Mouse (Mus musculus): ENCODE measurements around the gene Gna12. TPM values are rescaled to one million over a fixed set of nuclear protein-coding genes. Genes with fewer than 3 reads are reported as not detected.

Gene Gna12
- polyA plus RNA-seq, 1 experiment from 2014 or later, result 65.0 TPM

DNA sequence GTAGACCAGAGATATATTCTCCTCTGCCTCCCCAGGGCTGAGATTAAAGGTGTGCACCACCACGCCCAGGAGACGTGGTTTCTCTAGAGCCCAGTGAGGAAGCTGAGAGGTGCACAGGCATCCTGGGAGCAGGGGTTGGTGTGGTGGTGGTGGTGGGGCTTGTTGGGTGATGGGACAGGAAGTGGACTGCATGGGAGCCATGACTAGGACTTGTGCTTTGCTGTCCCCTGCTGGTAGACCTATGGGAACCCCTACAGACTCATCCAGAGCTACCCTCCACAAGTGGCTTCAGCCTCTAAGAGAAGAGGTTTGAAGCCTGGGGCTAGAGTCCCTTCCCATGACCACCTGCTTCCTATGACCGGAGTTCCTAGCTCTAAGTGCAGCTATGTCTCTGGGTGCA lies 28.1 kb upstream of the Gna12 start:
- 85% methylated on average over 3 of the region's 3 CpGs for WGBS
- ATAC-seq (ENCODE audit: insufficient read depth, low FRiP score, low TSS enrichment), result no peak

DNA sequence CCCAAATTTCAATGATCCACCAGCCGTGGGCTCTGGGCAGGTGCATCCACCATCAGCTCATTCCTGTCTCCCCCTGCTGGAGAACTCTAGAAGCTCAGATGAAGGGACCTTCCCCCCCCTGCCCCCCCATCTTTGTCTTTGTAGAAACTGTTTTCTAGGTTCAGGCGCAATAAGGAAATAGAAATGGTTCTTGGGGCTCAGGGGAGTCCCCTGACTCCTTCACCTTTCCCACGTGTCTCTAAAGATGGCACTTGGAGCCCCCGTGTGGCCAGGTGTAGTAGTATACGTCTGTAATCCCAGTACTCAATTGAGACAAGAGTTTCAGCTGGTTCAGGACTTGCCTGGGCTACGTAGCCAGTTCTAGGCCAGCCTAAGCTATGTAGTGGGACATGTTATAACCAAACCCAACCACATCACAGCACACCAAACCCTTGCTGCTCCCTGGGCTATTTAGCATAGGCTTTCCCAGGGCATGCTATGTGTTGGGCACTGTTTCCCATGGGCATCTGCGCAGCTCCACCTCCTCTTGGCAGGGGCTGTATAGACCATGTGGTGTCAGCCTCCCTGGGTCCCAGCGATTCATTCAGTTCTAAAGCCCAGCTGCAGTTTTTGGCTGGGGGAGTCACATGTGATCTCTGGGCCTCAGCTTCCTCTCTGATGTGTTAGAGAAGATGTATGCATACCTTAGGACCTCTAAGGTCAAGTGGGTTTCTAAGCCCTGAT lies 27.4 kb upstream of the Gna12 start:
- no peak overlapping the region for H3K27ac ChIP-seq (ENCODE audit: low read depth, low read length)
- DNase-seq (ENCODE audit: low spot score), result no peak

More for the DNA sequence above, 28.1 kb upstream of the Gna12 start:
- Histone ChIP-seq H3K27me3 (ENCODE audit: control insufficient read depth, insufficient read depth, low read length) (no peaks in the 10 kb centered on the region), H3K27ac (ENCODE audit: low read depth, low read length) (no peak overlapping the region), H3K9me3 (ENCODE audit: control insufficient read depth, low read length) (no peaks in the 10 kb centered on the region), H3K9ac (ENCODE audit: low read length) (no peak overlapping the region), H3K4me1 (ENCODE audit: control insufficient read depth, insufficient read depth, low read length) (0 out of 2 replicates have a peak, but pooled peaks cover 3% of the 10 kb centered on the region), H3K4me3 (ENCODE audit: low read depth, low read length) (no peak overlapping the region), H3K4me2 (ENCODE audit: low read depth) (no peak overlapping the region), H3K36me3 (ENCODE audit: control insufficient read depth, insufficient read depth, low read length) (no peaks in the 10 kb centered on the region)
- DNase-seq (ENCODE audit: low spot score), result no peak

DNA sequence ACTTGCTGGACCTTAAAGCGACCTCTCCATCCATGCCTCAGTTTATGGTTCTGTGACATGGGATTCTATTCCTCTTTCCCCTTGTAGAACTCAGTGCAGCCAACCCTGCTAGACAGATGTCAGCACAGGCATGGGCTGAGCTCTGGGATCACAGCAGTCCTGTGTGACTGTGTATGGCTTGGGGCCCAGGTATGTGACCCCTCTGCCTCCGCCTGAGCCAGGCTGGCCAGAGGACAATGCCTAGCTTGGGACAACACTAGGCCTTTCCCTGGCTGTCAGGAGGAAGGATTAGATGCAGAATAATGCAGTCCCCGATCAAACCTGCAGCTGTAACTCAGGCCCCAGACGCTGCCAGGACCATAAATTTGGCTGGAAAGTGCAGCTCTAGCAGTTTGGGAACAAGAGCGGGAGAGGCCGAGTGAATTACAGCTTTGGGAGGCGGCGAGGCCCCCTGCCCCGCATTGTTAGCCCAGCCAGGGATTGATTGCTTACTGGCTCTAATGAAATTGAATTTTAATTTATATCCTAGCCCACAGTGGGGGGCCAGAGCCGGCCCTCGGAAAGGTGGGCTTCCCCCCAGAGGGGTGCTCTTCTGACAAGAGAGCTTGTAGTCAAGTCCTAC lies 25.8 kb upstream of the Gna12 start:
- Histone ChIP-seq H3K36me3 (ENCODE audit: control insufficient read depth, insufficient read depth, low read length) (no peaks in the 10 kb centered on the region), H3K9me3 (ENCODE audit: control insufficient read depth, low read length) (no peaks in the 10 kb centered on the region), H3K9ac (ENCODE audit: low read length) (no peak overlapping the region), H3K27ac (ENCODE audit: low read depth, low read length) (0 out of 2 replicates have a peak overlapping the region, but pooled peaks have one; percentile 5), H3K4me3 (ENCODE audit: low read depth, low read length) (no peak overlapping the region), H3K4me1 (ENCODE audit: control insufficient read depth, insufficient read depth, low read length) (0 out of 2 replicates have a peak, but pooled peaks cover 3% of the 10 kb centered on the region), H3K27me3 (ENCODE audit: control insufficient read depth, insufficient read depth, low read length) (no peaks in the 10 kb centered on the region), H3K4me2 (ENCODE audit: low read depth) (no peak overlapping the region)
- DNase-seq (ENCODE audit: low spot score) (peak; percentile 51), ATAC-seq (ENCODE audit: insufficient read depth, low FRiP score, low TSS enrichment) (peak; percentile 75; the same call in 1 of the 2 replicates)
- WGBS, result 20% methylated on average over 11 of the region's 11 CpGs

More for the DNA sequence above, 27.4 kb upstream of the Gna12 start:
- no peaks in the 10 kb centered on the region for H3K27me3 ChIP-seq (ENCODE audit: control insufficient read depth, insufficient read depth, low read length)
- H3K36me3 ChIP-seq (ENCODE audit: control insufficient read depth, insufficient read depth, low read length), result no peaks in the 10 kb centered on the region
- H3K4me1 ChIP-seq (ENCODE audit: control insufficient read depth, insufficient read depth, low read length), result 0 out of 2 replicates have a peak, but pooled peaks cover 3% of the 10 kb centered on the region
- H3K9ac ChIP-seq (ENCODE audit: low read length), result no peak overlapping the region
- H3K9me3 ChIP-seq (ENCODE audit: control insufficient read depth, low read length), result no peaks in the 10 kb centered on the region
- H3K4me3 ChIP-seq (ENCODE audit: low read depth, low read length), result no peak overlapping the region
- no peak overlapping the region for H3K4me2 ChIP-seq (ENCODE audit: low read depth)
- 68% methylated on average over 8 of the region's 8 CpGs for WGBS
- no peak for ATAC-seq (ENCODE audit: insufficient read depth, low FRiP score, low TSS enrichment)

GRCm38 (mm10) chr5:140854700-140855099 lies 24.5 kb upstream of the Gna12 start:
- 78% methylated on average over 4 of the region's 4 CpGs for WGBS
- no peaks in the 10 kb centered on the region for H3K36me3 ChIP-seq (ENCODE audit: control insufficient read depth, insufficient read depth, low read length)
- no peak overlapping the region for H3K4me3 ChIP-seq (ENCODE audit: low read depth, low read length)
- H3K9ac ChIP-seq (ENCODE audit: low read length), result no peak overlapping the region
- H3K4me1 ChIP-seq (ENCODE audit: control insufficient read depth, insufficient read depth, low read length), result 0 out of 2 replicates have a peak, but pooled peaks cover 3% of the 10 kb centered on the region
- DNase-seq (ENCODE audit: low spot score) (no peak), ATAC-seq (ENCODE audit: insufficient read depth, low FRiP score, low TSS enrichment) (no peak)
- no peaks in the 10 kb centered on the region for H3K27me3 ChIP-seq (ENCODE audit: control insufficient read depth, insufficient read depth, low read length)
- no peak overlapping the region for H3K27ac ChIP-seq (ENCODE audit: low read depth, low read length)
- no peaks in the 10 kb centered on the region for H3K9me3 ChIP-seq (ENCODE audit: control insufficient read depth, low read length)
- H3K4me2 ChIP-seq (ENCODE audit: low read depth), result no peak overlapping the region

- Histone ChIP-seq H3K9ac (ENCODE audit: low read length) (no peak overlapping the region), H3K36me3 (ENCODE audit: control insufficient read depth, insufficient read depth, low read length) (no peaks in the 10 kb centered on the region), H3K4me1 (ENCODE audit: control insufficient read depth, insufficient read depth, low read length) (0 out of 2 replicates have a peak, but pooled peaks cover 3% of the 10 kb centered on the region), H3K27ac (ENCODE audit: low read depth, low read length) (no peak overlapping the region), H3K4me3 (ENCODE audit: low read depth, low read length) (no peak overlapping the region), H3K27me3 (ENCODE audit: control insufficient read depth, insufficient read depth, low read length) (no peaks in the 10 kb centered on the region), H3K4me2 (ENCODE audit: low read depth) (no peak overlapping the region), H3K9me3 (ENCODE audit: control insufficient read depth, low read length) (no peaks in the 10 kb centered on the region)
- no peak for ATAC-seq (ENCODE audit: insufficient read depth, low FRiP score, low TSS enrichment)
- DNase-seq (ENCODE audit: low spot score), result no peak
- WGBS, result 80% methylated on average over 5 of the region's 5 CpGs
These were observed 23.5 kb upstream of the Gna12 start for GRCm38 (mm10) chr5:140853723-140854122.

DNA sequence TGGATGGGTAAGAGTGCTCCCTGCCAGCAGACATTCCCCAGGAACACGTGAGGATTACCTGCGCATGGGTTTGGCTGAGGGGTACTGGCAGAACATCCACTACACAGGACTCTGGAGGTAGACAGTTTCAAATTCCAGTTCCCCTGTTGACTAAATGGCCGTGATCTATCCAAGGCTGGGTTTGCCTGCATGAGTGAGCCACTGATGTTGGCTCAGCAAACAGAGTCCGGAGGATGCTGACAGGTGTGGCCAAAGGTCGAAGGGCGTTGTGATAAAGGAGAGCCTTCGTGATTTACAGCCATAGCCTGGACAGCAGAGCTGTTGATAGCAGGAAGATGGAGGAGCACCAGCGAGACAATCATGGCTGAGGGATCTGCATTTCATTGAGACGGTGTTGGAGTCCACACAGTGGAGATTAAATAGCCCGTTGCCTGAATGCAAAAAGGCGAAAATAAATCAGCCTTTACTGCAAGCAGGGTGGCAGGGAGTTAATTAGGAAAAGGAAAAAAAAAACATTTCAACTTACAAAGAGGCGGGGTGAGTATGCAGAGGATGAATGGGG lies 22.3 kb upstream of the Gna12 start:
- no peak overlapping the region for H3K9ac ChIP-seq (ENCODE audit: low read length)
- no peaks in the 10 kb centered on the region for H3K36me3 ChIP-seq (ENCODE audit: control insufficient read depth, insufficient read depth, low read length)
- WGBS, result 66% methylated on average over 12 of the region's 12 CpGs
- no peak overlapping the region for H3K4me2 ChIP-seq (ENCODE audit: low read depth)
- no peak overlapping the region for H3K27ac ChIP-seq (ENCODE audit: low read depth, low read length)
- DNase-seq (ENCODE audit: low spot score) (no peak), ATAC-seq (ENCODE audit: insufficient read depth, low FRiP score, low TSS enrichment) (peak; percentile 13; the same call in 1 of the 2 replicates)
- H3K4me1 ChIP-seq (ENCODE audit: control insufficient read depth, insufficient read depth, low read length), result 0 out of 2 replicates have a peak, but pooled peaks cover 3% of the 10 kb centered on the region
- no peaks in the 10 kb centered on the region for H3K27me3 ChIP-seq (ENCODE audit: control insufficient read depth, insufficient read depth, low read length)
- no peaks in the 10 kb centered on the region for H3K9me3 ChIP-seq (ENCODE audit: control insufficient read depth, low read length)
- no peak overlapping the region for H3K4me3 ChIP-seq (ENCODE audit: low read depth, low read length)

- Histone ChIP-seq H3K36me3 (ENCODE audit: control insufficient read depth, insufficient read depth, low read length) (no peaks in the 10 kb centered on the region), H3K4me3 (ENCODE audit: low read depth, low read length) (no peak overlapping the region), H3K4me2 (ENCODE audit: low read depth) (no peak overlapping the region), H3K9ac (ENCODE audit: low read length) (no peak overlapping the region), H3K9me3 (ENCODE audit: control insufficient read depth, low read length) (no peaks in the 10 kb centered on the region), H3K27ac (ENCODE audit: low read depth, low read length) (no peak overlapping the region), H3K27me3 (ENCODE audit: control insufficient read depth, insufficient read depth, low read length) (no peaks in the 10 kb centered on the region), H3K4me1 (ENCODE audit: control insufficient read depth, insufficient read depth, low read length) (no peaks in the 10 kb centered on the region)
- ATAC-seq (ENCODE audit: insufficient read depth, low FRiP score, low TSS enrichment), result peak; percentile 55
- WGBS, result 6% methylated on average over 5 of the region's 5 CpGs
- DNase-seq (ENCODE audit: low spot score), result peak; percentile 69
These were observed 17.1 kb upstream of the Gna12 start for GRCm38 (mm10) chr5:140847300-140847729.

DNA sequence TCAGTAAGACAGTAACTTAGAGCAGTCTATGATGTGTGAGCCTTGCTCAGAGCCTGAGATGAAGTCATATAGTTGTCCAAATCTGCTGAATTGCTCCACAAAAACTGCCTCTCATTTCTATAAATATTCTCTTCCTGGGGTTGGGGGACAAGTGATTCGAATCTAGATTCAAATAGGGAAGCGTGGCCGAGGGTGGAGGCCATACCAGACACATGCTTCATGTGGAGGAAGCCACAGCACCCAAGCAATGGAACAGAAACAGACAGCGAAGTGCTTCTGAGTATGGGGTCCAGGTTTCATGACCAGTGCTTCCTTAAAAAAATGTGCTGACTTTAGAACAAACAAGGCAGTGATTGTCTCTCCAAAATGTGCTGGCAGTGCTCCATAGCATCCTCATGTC lies 11.7 kb upstream of the Gna12 start:
- Histone ChIP-seq H3K27me3 (ENCODE audit: control insufficient read depth, insufficient read depth, low read length) (no peaks in the 10 kb centered on the region), H3K4me1 (ENCODE audit: control insufficient read depth, insufficient read depth, low read length) (no peaks in the 10 kb centered on the region), H3K4me2 (ENCODE audit: low read depth) (no peak overlapping the region), H3K9ac (ENCODE audit: low read length) (no peak overlapping the region), H3K36me3 (ENCODE audit: control insufficient read depth, insufficient read depth, low read length) (no peaks in the 10 kb centered on the region), H3K4me3 (ENCODE audit: low read depth, low read length) (no peak overlapping the region), H3K9me3 (ENCODE audit: control insufficient read depth, low read length) (no peaks in the 10 kb centered on the region), H3K27ac (ENCODE audit: low read depth, low read length) (no peak overlapping the region)
- no peak for ATAC-seq (ENCODE audit: insufficient read depth, low FRiP score, low TSS enrichment)
- 90% methylated on average over 4 of the region's 4 CpGs for WGBS
- no peak for DNase-seq (ENCODE audit: low spot score)

Data from neural tube, embryonic 11.5 days (tissue).